Mouse (Mus musculus) heart, adult 2 months (tissue): ENCODE measurements around the gene Fyb.

ENCODE experiments used
- CTCF ChIP-seq: fragments of 200-600 bp; IDR thresholded peaks from 2 replicates; pipeline ENCODE4 v1.8.1; 2022; ENCODE audit warnings: antibody characterized with exemption, mild to moderate bottlenecking, moderate library complexity
- EP300 ChIP-seq: fragments of 200-500 bp; IDR thresholded peaks from 2 replicates; pipeline ENCODE4 v1.6.1; 2011; ENCODE audit warnings: low read depth, low read length, control low read depth; ENCODE audit not compliant: insufficient read depth
- POLR2A ChIP-seq: fragments of 200-500 bp; IDR thresholded peaks from 2 replicates; pipeline ENCODE4 v1.6.1; 2011; ENCODE audit warnings: mild to moderate bottlenecking, low read depth, low read length, control low read depth; ENCODE audit not compliant: insufficient read depth

DNA sequence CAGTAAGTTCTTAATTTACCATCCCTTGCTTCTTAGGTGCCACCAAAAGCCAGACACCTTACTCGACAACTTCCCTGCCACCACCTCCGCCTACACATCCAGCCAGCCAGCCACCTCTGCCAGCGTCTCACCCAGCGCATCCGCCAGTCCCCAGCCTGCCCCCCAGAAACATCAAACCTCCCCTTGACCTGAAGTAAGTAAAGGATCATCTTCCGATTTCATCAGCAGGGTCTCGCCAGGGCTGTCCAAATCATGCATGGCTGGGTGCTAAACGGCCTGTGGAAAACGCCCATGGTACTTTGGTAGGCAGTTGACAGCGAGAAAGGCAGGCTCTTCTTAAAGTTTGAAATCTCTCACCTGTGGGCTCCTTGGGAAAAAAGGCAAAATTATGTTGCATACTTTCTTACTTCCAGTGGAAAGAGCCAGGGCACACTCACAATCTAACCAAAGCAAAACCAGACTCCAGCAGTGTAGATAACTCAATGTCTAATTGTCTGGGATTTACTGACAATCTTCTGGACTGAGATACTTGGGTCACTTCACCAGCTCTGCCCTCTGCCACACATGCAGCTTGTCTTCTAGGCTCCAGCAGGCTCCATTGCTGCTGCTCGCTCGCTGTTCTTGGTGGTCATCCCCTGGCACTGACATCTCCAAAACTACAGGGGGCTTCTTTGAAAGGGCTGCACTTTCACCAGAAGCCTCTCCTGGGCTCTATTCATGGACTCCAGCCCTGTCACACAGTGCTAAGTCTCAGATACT lies 97.1 kb downstream of the Fyb start:
- TF ChIP-seq CTCF = no peak
- no peak for TF ChIP-seq POLR2A
- TF ChIP-seq EP300 = no peak
